Mouse (Mus musculus) brain, embryonic 14.5 days (tissue): ENCODE data around the gene Zfp280c.

ENCODE experiments used
- CTCF ChIP-seq: fragments of 200-500 bp; IDR thresholded peaks from 2 replicates; pipeline ENCODE4 v1.5.1; 2012; ENCODE audit warnings: inconsistent platforms, mild to moderate bottlenecking, moderate library complexity, borderline replicate concordance; ENCODE audit not compliant: insufficient read depth, insufficient read length; ENCODE audit errors: extremely low read depth
- POLR2A ChIP-seq: fragments of 200-500 bp; IDR thresholded peaks from 2 replicates; pipeline ENCODE4 v1.6.1; 2012; ENCODE audit warnings: mild to moderate bottlenecking, inconsistent platforms, borderline replicate concordance; ENCODE audit not compliant: poor library complexity, insufficient read depth, insufficient read length, severe bottlenecking; ENCODE audit errors: extremely low read depth

DNA sequence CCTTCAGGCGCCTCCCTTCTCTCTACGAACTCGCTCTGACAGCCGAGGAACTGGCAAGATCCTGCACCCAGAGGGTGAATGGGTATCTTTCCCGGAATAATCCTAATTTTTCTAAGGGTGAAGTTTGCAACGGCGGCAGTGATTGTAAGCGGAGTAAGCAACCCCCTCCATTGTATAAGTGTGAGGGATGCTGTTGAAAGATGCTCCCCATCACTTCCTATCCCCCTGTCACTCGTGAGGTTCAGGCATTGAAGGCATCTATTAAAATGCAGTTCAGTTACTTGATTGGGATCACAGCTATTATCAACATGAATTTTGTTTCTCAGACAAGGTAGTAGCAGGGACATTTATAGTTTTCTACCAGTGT lies 29.7 kb upstream of the Zfp280c start:
- TF ChIP-seq CTCF: no peak
- TF ChIP-seq POLR2A: no peak
